Mouse (Mus musculus) liver, embryonic 14.5 days (tissue): ENCODE results near the gene Axin1. TPM values are rescaled to one million over a fixed set of nuclear protein-coding genes. Genes with fewer than 3 reads are reported as not detected.
A peak's percentile ranks its signal among the peaks of the same experiment; 100 is the strongest.

ENCODE experiments used
- ATAC-seq: fragments of 200-750 bp; cut with Nextera tagmentation; 2 replicates; pipeline ENCODE4 v1.8.0; 2017; ENCODE audit warnings: moderate number of reproducible peaks, mild to moderate bottlenecking, moderate library complexity; ENCODE audit not compliant: insufficient read depth
- DNase-seq, 3 experiments: peaks; one replicate each; pipeline ENCODE4 v3.0.0-alpha.2; 2012 to 2013; ENCODE audit warnings: low read depth in 3 of 3, low spot score in 3 of 3
- H3K27ac ChIP-seq: fragments of 300-500 bp; sonication (generic); 2 replicates; pipeline ENCODE4 v1.5.1; 2014; ENCODE audit warnings: moderate library complexity, mild to moderate bottlenecking, control low read depth, inconsistent platforms
- H3K27me3 ChIP-seq: fragments of 300-500 bp; sonication (generic); 2 replicates; pipeline ENCODE4 v1.6.1; 2014; ENCODE audit warnings: mild to moderate bottlenecking, low read length, moderate library complexity; ENCODE audit not compliant: control insufficient read depth, insufficient read depth
- H3K36me3 ChIP-seq: fragments of 300-500 bp; sonication (generic); replicated peaks from 2 replicates; pipeline ENCODE4 v1.6.1; 2014; ENCODE audit warnings: low read depth; ENCODE audit not compliant: control insufficient read depth, insufficient read depth
- H3K4me1 ChIP-seq, 2 experiments: fragments of 200-500 bp in 1 of 2; fragments of 300-500 bp in 1 of 2; sonication (generic) in 1 of 2; replicated peaks; 2 replicates each; pipeline ENCODE4 v1.6.1; 2012 to 2014; ENCODE audit warnings: antibody characterized with exemption in 1 of 2, inconsistent platforms in 1 of 2, low read length in 1 of 2; ENCODE audit not compliant: control insufficient read depth in 2 of 2, insufficient read depth in 2 of 2
- H3K4me2 ChIP-seq: fragments of 300-500 bp; sonication (generic); 2 replicates; pipeline ENCODE4 v1.6.1; 2014; ENCODE audit warnings: low read depth, mild to moderate bottlenecking, control low read depth, moderate library complexity
- H3K4me3 ChIP-seq, 2 experiments: fragments of 200-500 bp in 1 of 2; fragments of 300-500 bp in 1 of 2; sonication (generic) in 1 of 2; 2 replicates each; pipeline ENCODE4 v1.5.1; 2012 to 2014; ENCODE audit warnings: low read depth in 2 of 2, low read length in 2 of 2, mild to moderate bottlenecking in 2 of 2, control low read depth in 1 of 2, inconsistent platforms in 1 of 2, moderate library complexity in 1 of 2; ENCODE audit not compliant: insufficient read depth in 1 of 2
- H3K9ac ChIP-seq: fragments of 300-500 bp; sonication (generic); replicated peaks from 2 replicates; pipeline ENCODE4 v1.6.1; 2014; ENCODE audit warnings: mild to moderate bottlenecking, control low read depth, moderate library complexity
- H3K9me3 ChIP-seq: fragments of 300-500 bp; sonication (generic); 2 replicates; pipeline ENCODE4 v1.6.1; 2016; ENCODE audit warnings: low read length, mixed read lengths; ENCODE audit not compliant: control insufficient read depth
- CTCF ChIP-seq: IDR thresholded peaks from 2 replicates; pipeline ENCODE4 v1.5.1; 2016; ENCODE audit warnings: antibody characterized with exemption, low read depth, control low read depth
- EP300 ChIP-seq: IDR thresholded peaks from 2 replicates; pipeline ENCODE4 v1.6.1; 2016; ENCODE audit warnings: antibody characterized with exemption, low read depth
- WGBS: fragments of 180-500 bp; shearing (Covaris S2); extraction: QIAGEN DNeasy Blood & Tissue Kit; methylation state at CpG from one replicate; pipeline ENCODE4 v1.1.7; 2014; ENCODE audit not compliant: insufficient replicate concordance; 5-methylcytosine and 5-hydroxymethylcytosine counted together
- polyA plus RNA-seq, 2 experiments: library from polyadenylated mRNA; depleted of rRNA in 1 of 2; stranded (reverse) in 1 of 2; unstranded in 1 of 2; fragments of >200 nt; fragmentation: Nextera tagmentation in 1 of 2; extraction: Ambion mirVana in 1 of 2; gene quantifications; 2 replicates each; pipeline versions ENCODE4 v1.2.1 to v1.2.3; 2012 to 2014

The Axin1 gene
- polyA plus RNA-seq, 2 experiments, result 3.8 to 8.7 TPM

- no peak for ATAC-seq
- no peak overlapping the region for H3K4me2 ChIP-seq
These were observed 15.9 kb upstream of the Axin1 start for GRCm38 (mm10) chr17:26122431-26123140.

GRCm38 (mm10) chr17:26123267-26123684, 15.2 kb upstream of the Axin1 start, which contains the start of gene Mrpl28:
Gene Mrpl28, plus strand, starts transcription at chr17:26123500.
- TF ChIP-seq EP300, result no peak
- TF ChIP-seq CTCF, result no peak
- Histone ChIP-seq H3K4me1 (peaks cover 6 to 10% of the 10 kb centered on the region in 2 experiments), H3K27me3 (no peaks in the 10 kb centered on the region), H3K36me3 (peaks cover 16% of the 10 kb centered on the region), H3K9ac (peak within 1 kb of the TSS; percentile 80), H3K4me3 (peak within 1 kb of the TSS; percentile 90 to 98), H3K4me2 (peak within 1 kb of the TSS; percentile 93), H3K9me3 (no peaks in the 10 kb centered on the region), H3K27ac (peak within 1 kb of the TSS; percentile 15)
- peak; percentile 88 to 92 (median 92) for DNase-seq
- ATAC-seq, result peak; percentile 84
- WGBS, result under 1% methylated on average over 32 of the region's 32 CpGs

More at GRCm38 (mm10) chr17:26122431-26123140, 15.9 kb upstream of the Axin1 start:
- whole genome bisulfite sequencing, result 46% methylated on average over 5 of the region's 5 CpGs
- no peak overlapping the region for H3K4me3 ChIP-seq
- no peak overlapping the region for H3K27ac ChIP-seq
- no peak for DNase-seq
- TF ChIP-seq CTCF (no peak), EP300 (no peak)
- no peaks in the 10 kb centered on the region for H3K9me3 ChIP-seq
- H3K9ac ChIP-seq, result no peak overlapping the region
- H3K27me3 ChIP-seq, result no peaks in the 10 kb centered on the region
- peaks cover 13% of the 10 kb centered on the region for H3K36me3 ChIP-seq
- peaks cover 6 to 10% of the 10 kb centered on the region in 2 experiments for H3K4me1 ChIP-seq

DNA sequence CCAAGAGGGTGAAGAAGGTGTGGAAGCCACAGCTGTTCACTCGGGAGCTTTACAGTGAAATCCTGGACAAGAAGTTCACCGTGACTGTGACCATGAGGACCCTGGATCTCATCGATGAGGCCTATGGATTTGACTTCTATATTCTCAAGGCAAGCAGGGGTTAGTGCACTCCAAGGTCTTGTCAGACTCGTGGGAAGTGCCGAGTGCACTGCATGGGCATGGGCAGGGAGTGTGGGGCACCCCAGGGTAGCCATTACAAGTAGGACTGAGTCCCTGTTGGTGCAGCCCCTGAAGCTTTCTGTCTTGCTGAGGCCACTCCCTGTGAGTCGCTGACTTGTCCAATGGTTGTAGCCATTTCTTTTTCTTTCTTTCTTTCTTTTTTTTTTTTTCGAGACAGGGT, 13.9 kb upstream of the Axin1 start:
- WGBS, result 74% methylated on average over 7 of the region's 7 CpGs
- H3K9ac ChIP-seq, result peak overlapping the region; percentile 80
- H3K27me3 ChIP-seq, result no peaks in the 10 kb centered on the region
- H3K36me3 ChIP-seq, result peaks cover 16% of the 10 kb centered on the region
- no peaks in the 10 kb centered on the region for H3K9me3 ChIP-seq
- ATAC-seq, result no peak
- H3K27ac ChIP-seq, result no peak overlapping the region
- H3K4me2 ChIP-seq, result peak overlapping the region; percentile 93
- DNase-seq, result no peak
- no peak for TF ChIP-seq CTCF
- TF ChIP-seq EP300, result no peak
- peaks cover 6 to 10% of the 10 kb centered on the region in 2 experiments for H3K4me1 ChIP-seq
- peak overlapping the region; percentile 90 to 98 for H3K4me3 ChIP-seq

- no peak overlapping the region for H3K9ac ChIP-seq
- DNase-seq, result no peak
- 84% methylated on average over 10 of the region's 10 CpGs for WGBS
- ATAC-seq, result no peak
- H3K9me3 ChIP-seq, result no peaks in the 10 kb centered on the region
- H3K27ac ChIP-seq, result no peak overlapping the region
- no peaks in the 10 kb centered on the region for H3K27me3 ChIP-seq
- H3K4me1 ChIP-seq, result peaks cover 6% of the 10 kb centered on the region in 2 experiments
- H3K4me2 ChIP-seq, result no peak overlapping the region
- TF ChIP-seq EP300 (no peak), CTCF (no peak)
- H3K4me3 ChIP-seq, result no peak overlapping the region
- H3K36me3 ChIP-seq, result peaks cover 16% of the 10 kb centered on the region
These were observed 13.3 kb upstream of the Axin1 start for GRCm38 (mm10) chr17:26125226-26125625.

GRCm38 (mm10) chr17:26131062-26131732, 7.3 kb upstream of the Axin1 start:
- H3K27me3 ChIP-seq, result no peaks in the 10 kb centered on the region
- ATAC-seq (no peak), DNase-seq (no peak)
- no peak overlapping the region for H3K4me3 ChIP-seq
- H3K4me1 ChIP-seq, result no peaks in the 10 kb centered on the region
- H3K36me3 ChIP-seq, result peaks cover 17% of the 10 kb centered on the region
- 84% methylated on average over 18 of the region's 18 CpGs for WGBS
- no peak for TF ChIP-seq EP300
- no peak for TF ChIP-seq CTCF
- H3K9ac ChIP-seq, result no peak overlapping the region
- no peaks in the 10 kb centered on the region for H3K9me3 ChIP-seq
- H3K27ac ChIP-seq, result no peak overlapping the region
- no peak overlapping the region for H3K4me2 ChIP-seq
